Mouse (Mus musculus) ES-Bruce4 (cell line): Measurements from ENCODE around the gene Cenpa.
"Not testable (repeated sequence)": the region's sequence is repeated elsewhere in the genome, so short reads cannot be mapped to it uniquely, and the experiment has no call there.

Experiments
- CTCF ChIP-seq: IDR thresholded peaks from one replicate; pipeline ENCODE4 v1.8.1; 2011; ENCODE audit warnings: low read depth, low read length
- EP300 ChIP-seq: IDR thresholded peaks from 2 replicates; pipeline ENCODE4 v1.6.1; 2011; ENCODE audit warnings: low read depth, low read length; ENCODE audit not compliant: insufficient read depth
- POLR2A ChIP-seq: IDR thresholded peaks from one replicate; pipeline ENCODE4 v1.8.1; 2011; ENCODE audit warnings: low read length; ENCODE audit not compliant: insufficient read depth

- TF ChIP-seq POLR2A, CTCF, EP300: not testable (repeated sequence)
Measured at GRCm38 (mm10) chr5:30701373-30701772, 34.8 kb downstream of the Cenpa start.
